Mouse (Mus musculus): ENCODE results near the gene Terf2. TPM values are rescaled to one million over a fixed set of nuclear protein-coding genes. Genes with fewer than 3 reads are reported as not detected.

The Terf2 gene
- 14.6 and 15.3 TPM in 2 replicates for polyA plus RNA-seq (2012; ENCODE audit: low replicate concordance)

DNA sequence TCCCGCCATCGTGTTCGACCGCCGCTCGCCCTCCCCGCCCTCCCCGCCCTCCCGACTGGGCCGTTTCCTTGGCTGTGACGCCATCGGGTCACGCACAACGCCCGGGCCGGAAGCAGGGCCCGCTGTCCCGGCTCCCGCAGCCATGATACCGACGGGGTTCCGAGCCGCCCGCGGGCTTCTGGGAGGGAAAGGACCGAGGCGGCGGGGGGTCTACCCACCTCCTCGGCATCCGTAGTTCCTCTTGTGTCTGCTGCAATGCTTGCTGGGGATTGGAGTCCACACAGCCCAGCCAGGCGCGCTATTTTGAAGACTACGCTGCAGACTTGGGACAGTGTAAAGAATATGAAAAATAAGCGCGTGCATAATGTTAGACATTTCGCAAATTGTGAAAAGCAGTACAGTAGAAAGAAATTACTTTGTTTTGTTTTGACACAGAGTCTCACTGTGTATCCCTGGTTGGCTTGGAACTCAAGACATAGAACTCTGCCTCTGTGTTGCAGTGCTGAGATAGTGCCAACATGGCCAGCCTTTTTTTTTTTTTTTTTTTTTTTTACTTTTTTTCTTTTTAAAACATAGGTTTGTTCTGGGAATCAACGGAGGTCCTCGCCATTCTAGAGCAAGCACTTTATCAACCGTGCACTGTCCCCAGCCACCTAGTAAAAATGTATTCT lies at the start of gene Terf2:
Gene Terf2, minus strand, starts transcription at position 182 of the 671 bp plus-strand sequence.

DNA sequence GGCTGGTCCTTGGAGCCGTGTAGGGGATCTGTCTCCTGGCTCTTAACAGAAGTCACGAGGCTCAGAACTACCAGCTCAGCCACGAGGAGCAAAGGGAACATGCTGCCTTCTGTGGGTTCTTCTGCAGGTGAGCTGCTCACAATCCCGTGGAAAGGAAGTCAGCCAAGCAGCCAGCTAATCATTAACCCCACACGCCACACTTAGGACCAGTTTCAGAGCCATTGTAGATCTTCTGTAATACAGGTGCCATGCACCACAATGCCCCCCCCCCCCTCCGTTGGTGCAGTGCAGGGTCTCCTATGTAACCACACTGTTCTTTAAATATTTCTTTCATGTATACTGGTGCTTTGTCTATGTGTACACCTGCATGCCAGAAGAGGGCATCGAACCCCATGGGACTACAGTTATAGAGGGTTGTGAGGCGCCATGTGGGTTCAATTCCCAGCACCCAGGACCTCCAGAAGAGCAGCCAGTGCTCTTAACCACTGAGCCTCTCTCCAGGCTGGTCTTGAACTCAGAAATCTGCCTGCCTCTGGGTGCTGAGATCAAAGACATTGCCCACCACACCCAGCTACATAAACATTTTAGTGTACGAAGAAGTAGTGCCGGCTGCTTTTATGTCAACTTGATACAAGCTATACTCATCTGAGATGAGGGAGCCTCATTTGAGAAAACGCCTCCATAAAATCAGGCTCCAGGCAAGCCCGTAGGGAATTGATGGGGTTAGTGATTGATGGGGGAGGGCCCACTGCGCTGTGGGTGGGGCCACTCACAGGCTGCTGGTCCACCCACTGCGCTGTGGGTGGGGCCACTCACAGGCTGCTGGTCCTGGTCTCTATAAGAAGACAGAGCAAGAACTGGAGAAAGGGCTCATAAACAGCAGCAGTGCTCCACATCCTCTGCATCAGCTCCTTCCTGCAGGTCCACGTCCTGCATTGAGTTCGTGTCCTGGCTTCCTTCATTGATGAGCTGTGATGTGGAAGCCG lies 30.5 kb downstream of the Terf2 start, which contains the start of gene Tmed6:
Gene Tmed6, minus strand, starts transcription at position 134 of the 986 bp plus-strand sequence.

DNA sequence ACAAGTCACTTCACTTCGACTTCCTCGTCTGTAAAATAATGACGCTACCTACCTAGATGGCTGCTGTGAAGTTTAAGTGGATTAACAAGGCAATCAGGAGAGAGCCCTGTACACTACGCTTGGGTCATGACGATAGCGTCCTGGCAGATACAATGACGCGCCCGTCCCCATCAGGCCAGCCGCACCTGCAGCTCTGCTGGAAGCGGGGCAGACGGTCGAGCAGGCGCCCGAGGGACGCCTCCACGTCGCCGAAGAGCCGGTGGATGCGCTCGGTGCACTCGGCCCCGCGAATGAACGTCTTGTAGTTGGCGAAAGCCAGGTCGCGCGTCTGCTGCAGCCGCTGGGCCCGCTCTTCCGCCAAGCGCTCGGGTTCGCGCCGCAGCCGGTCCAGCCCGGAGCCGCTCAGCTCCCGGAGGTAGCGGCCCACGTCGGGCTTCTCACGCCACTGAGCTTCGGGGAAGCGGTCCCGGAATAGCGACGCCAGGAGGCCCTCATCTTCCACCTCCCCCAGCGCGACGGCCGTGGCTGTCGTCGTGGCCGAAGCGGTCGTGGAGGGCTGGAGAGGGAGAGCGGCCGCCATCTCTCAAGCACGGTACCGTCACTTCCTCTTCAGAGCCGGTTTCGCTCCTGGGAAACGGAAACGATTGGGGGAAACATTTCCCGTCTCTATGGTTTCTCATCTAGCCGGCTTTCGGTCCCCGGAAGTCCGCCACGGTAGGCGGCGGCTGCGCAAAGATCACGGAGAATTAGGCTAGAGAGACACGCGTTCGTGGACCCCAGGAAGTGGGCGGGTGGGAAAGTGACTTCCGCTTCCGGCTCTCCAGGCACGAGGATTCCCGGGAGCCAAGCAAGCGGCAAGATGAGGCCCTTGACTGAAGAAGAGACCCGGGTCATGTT lies 40.0 kb downstream of the Terf2 start, which contains the start of the genes Cog8 and Nip7:
Gene Cog8, minus strand, starts transcription at position 614 of the 897 bp plus-strand sequence.
Gene Nip7, plus strand, starts transcription at position 802 of the 897 bp plus-strand sequence.

DNA sequence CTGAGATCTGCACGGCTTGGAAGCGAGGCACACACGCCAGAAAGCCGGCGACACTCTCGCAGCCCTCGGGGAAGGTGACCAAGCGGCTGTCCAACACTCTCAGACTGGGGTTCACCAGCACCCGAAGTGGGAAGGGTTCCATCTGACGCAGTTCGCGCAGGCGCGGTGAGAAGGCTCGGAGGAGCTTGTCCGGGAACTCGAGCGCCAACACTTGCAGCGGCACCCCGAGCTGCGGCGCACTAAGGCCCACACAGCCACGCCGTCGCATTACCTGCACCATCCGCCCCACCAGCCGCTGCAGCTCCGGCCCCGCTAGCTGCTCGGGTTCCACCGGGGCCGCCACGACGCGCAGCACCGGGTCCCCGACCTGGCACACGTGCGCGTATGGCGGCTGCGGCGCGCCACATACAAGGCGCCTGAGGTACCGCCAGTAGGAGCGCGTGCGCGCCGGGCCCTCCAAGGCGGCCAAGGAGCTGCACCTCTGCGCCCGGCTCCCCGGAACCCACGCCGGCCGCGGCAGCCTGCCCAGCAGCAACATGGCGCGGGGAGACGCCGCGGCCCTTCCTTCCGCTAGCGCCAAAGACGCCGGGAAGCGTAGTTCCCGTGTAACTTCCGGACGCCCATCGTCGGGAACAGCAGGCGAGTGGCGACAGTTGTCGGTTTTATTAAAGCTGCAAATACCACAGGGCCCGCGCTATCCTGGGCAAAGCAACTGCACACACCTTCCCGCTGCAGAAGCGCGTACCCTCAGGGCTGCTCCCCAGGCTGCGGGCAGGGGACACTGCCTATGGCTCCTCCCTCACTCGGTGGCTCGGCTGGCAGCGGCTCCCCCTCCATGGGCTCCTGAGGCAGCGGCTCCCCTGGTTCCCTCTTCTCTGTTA lies 48.0 kb downstream of the Terf2 start, which contains the start of gene Pdf:
Gene Pdf, minus strand, starts transcription at position 554 of the 881 bp plus-strand sequence.

DNA sequence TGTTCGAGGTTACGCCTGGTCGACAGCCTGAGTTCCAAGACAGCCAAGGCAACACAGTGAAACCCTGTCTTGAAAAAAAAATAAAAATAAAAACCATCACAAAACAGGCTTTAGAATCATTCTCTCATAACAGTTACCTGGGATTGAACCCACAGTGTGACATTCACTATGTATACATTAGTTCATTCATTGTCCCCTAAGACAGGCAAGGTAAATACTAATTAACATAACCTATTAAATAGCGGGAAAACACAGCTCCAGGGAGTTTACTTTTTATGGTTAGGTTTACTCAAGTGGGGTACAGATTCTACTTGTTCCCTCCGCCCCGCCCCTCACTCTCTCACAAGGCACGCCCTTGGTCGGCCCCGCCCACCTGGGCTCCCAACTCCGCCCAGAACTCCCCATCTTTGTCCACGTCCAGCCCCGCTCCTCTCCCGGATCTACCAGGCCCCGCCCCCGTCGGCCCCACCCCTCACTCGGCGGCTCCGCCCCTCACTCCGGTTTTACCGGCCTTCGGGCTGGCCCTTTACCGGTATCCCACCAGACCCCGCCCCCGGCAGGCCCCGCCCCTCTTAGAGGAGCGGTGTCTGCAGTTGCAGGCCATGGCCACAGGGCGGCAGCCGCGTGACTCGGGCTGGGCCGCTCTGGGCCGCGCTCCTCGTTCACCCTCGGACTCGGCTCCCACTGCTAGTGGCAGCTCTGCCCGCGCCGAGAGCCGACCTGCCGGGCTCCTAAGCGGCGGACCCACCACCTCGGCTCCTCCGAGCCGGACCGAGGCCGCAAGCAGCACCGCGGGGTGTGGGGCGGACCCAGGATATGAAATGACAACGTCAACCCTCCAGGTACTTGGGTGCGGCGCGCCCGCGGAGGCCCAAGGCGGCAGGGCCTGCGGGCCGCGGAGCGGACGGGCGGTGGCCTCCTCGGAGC lies 65.4 kb downstream of the Terf2 start, which contains the start of gene Vps4a:
Gene Vps4a, plus strand, starts transcription at position 573 of the 927 bp plus-strand sequence.

Other genes with a start within 250 kb of the Terf2 start
- gene Has3, start 226.3 kb downstream of the Terf2 start, polyA plus RNA-seq (2012; ENCODE audit: low replicate concordance) = not detected in 2 replicates
- gene Utp4, start 202.9 kb downstream of the Terf2 start, polyA plus RNA-seq (2012; ENCODE audit: low replicate concordance) = 7.8 and 14.4 TPM in 2 replicates
- gene Sntb2, start 160.8 kb downstream of the Terf2 start, polyA plus RNA-seq (2012; ENCODE audit: low replicate concordance) = 1.3 and 3.1 TPM in 2 replicates
- gene Vps4a, start 65.3 kb downstream of the Terf2 start, polyA plus RNA-seq (2012; ENCODE audit: low replicate concordance) = 12.8 and 19.3 TPM in 2 replicates
- 0.83 and 8.1 TPM in 2 replicates for gene Pdf, start 47.9 kb downstream of the Terf2 start, polyA plus RNA-seq (2012; ENCODE audit: low replicate concordance)
- 16.6 and 19.9 TPM in 2 replicates for gene Cog8, start 39.9 kb downstream of the Terf2 start, polyA plus RNA-seq (2012; ENCODE audit: low replicate concordance)
- gene Nip7, start 39.7 kb downstream of the Terf2 start, polyA plus RNA-seq (2012; ENCODE audit: low replicate concordance) = 5.6 and 9.5 TPM in 2 replicates
- gene Tmed6, start 30.9 kb downstream of the Terf2 start, polyA plus RNA-seq (2012; ENCODE audit: low replicate concordance) = not detected in 2 replicates
- 4.6 and 6.8 TPM in 2 replicates for gene Cyb5b, start 54.1 kb upstream of the Terf2 start, polyA plus RNA-seq (2012; ENCODE audit: low replicate concordance)
- gene Nfat5, start 196.9 kb upstream of the Terf2 start, polyA plus RNA-seq (2012; ENCODE audit: low replicate concordance) = 4.0 and 6.3 TPM in 2 replicates